Mouse (Mus musculus) layer of hippocampus, adult 9-10 months (tissue): ENCODE measurements around the gene Sdk1.

Experiments used
- DNase-seq: peaks from one replicate; pipeline ENCODE4 v3.0.0; 2022; ENCODE audit warnings: low spot score

The Sdk1 gene

DNA sequence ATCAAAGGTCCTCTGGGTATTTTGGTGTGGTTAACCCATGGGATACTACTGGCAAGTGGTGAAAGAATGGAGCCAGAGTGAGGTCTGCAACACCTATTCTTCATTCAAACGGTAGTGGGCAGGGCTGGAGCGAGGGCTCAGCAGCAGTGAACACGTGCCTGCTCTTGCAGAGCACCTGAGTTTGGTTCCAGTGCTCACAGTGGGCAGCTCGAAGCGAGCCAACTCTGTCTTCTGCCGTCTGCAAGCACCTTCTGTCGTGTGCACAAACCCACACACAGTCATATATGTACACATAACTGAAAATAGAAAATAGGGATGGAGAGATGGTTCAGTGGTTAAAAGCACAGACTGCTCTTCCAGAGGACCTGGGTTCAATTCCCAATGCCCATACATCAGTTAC, 1017.4 kb downstream of the Sdk1 start:
- DNase-seq, result no peak

DNA sequence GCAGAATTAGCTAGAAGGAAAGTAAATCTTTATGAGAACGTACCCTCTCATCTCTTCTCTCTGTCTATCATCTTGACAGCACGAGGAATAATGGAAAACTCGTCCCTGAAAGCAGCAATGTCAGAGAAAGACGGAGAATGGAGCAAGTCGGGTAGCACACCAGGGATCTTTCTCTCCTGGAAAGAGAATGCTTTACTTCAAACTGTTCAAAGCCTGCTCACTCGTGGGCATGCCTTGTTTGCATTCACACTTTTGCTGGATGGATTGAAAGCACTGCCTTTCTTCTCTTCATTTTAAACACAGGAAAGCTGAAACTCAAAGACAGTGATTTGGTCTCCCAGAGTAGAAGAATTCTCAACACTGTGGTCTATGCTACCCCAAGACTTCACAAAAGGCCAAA, 1020.8 kb downstream of the Sdk1 start:
- no peak for DNase-seq
